Mouse (Mus musculus) midbrain, embryonic 12.5 days (tissue): ENCODE measurements around the gene Foxp4. TPM values are rescaled to one million over a fixed set of nuclear protein-coding genes. Genes with fewer than 3 reads are reported as not detected.

Source experiments
- ATAC-seq: fragments of 200-750 bp; cut with Nextera tagmentation; 2 replicates; pipeline ENCODE4 v1.8.0; 2017; ENCODE audit warnings: low read depth, moderate TSS enrichment, moderate library complexity; ENCODE audit not compliant: low FRiP score
- H3K27ac ChIP-seq: fragments of 300-500 bp; sonication (generic); replicated peaks from 2 replicates; pipeline ENCODE4 v1.5.1; 2016; ENCODE audit warnings: mild to moderate bottlenecking
- H3K27me3 ChIP-seq: fragments of 300-500 bp; sonication (generic); 2 replicates; pipeline ENCODE4 v1.6.1; 2016; ENCODE audit warnings: mild to moderate bottlenecking
- H3K36me3 ChIP-seq: fragments of 300-500 bp; sonication (generic); 2 replicates; pipeline ENCODE4 v1.6.1; 2016
- H3K4me1 ChIP-seq: fragments of 300-500 bp; sonication (generic); 2 replicates; pipeline ENCODE4 v1.6.1; 2016
- H3K4me2 ChIP-seq: fragments of 300-500 bp; sonication (generic); replicated peaks from 2 replicates; pipeline ENCODE4 v1.6.1; 2016; ENCODE audit warnings: mild to moderate bottlenecking, moderate library complexity
- H3K4me3 ChIP-seq: fragments of 300-500 bp; sonication (generic); 2 replicates; pipeline ENCODE4 v1.5.1; 2016; ENCODE audit warnings: mild to moderate bottlenecking
- H3K9ac ChIP-seq: fragments of 300-500 bp; sonication (generic); replicated peaks from 2 replicates; pipeline ENCODE4 v1.6.1; 2016; ENCODE audit warnings: mild to moderate bottlenecking, moderate library complexity
- H3K9me3 ChIP-seq: fragments of 300-500 bp; sonication (generic); 2 replicates; pipeline ENCODE4 v1.6.1; 2016; ENCODE audit warnings: mild to moderate bottlenecking
- WGBS: fragments of 180-500 bp; shearing (Covaris S2); methylation state at CpG from one replicate; pipeline ENCODE4 v1.1.7; 2016; 5-methylcytosine and 5-hydroxymethylcytosine counted together
- polyA plus RNA-seq: library from polyadenylated mRNA; unstranded; fragments of >200 nt; fragmentation: Nextera tagmentation; extraction: Ambion mirVana; gene quantifications from 2 replicates; pipeline ENCODE4 v1.2.1, GENCODE M21; 2016

The Foxp4 gene
- polyA plus RNA-seq, 1 experiment from 2014 or later: 34.5 TPM

GRCm38 (mm10) chr17:47821339-47821738 lies 103.1 kb downstream of the Foxp4 start:
- Histone ChIP-seq H3K27me3 (0 out of 2 replicates have a peak, but pooled peaks cover 3% of the 10 kb centered on the region), H3K4me2 (no peak overlapping the region), H3K4me3 (no peak overlapping the region), H3K27ac (no peak overlapping the region), H3K9ac (no peak overlapping the region), H3K36me3 (no peaks in the 10 kb centered on the region), H3K9me3 (no peaks in the 10 kb centered on the region), H3K4me1 (peaks cover 11% of the 10 kb centered on the region; the same call in 1 of the 2 replicates)
- 69% methylated on average over 8 of the region's 8 CpGs for WGBS
- ATAC-seq: no peak

DNA sequence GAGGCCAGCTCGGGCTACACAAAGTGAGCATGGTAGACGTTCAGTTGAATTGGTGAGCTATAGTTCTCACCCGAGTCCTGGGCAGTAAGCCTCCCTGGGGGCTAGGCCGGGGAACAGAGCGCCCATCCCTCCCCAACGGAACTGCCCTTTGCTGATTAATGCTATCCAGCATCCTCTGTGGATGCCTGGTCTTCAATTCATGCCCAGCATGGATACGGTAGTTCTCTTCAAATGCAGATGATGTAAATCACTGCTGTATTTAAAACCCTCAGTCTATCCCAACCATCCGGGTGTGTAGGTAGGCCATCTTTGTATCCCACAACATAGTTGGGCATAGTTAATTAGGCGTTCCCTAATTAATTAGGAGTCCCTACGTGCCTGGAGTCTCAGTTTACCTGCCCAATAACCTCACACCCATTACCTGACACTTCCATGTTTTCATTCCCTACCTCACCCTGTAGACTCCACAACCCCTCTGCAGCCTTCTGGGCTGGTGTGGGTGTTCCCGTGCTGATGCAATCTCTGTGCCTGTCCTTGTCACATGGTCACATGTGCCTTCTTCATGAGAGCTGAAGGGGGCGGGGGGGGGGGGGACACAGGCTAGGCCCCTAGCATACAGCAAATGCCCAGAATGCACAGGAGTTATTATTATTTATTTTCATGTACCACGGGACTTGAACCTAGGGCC lies 106.3 kb downstream of the Foxp4 start:
- 0 out of 2 replicates have a peak, but pooled peaks cover 3% of the 10 kb centered on the region for H3K27me3 ChIP-seq
- H3K4me1 ChIP-seq: peaks cover 22% of the 10 kb centered on the region; the same call in 1 of the 2 replicates
- no peak overlapping the region for H3K27ac ChIP-seq
- no peak overlapping the region for H3K4me2 ChIP-seq
- H3K9me3 ChIP-seq: no peaks in the 10 kb centered on the region
- no peaks in the 10 kb centered on the region for H3K36me3 ChIP-seq
- no peak overlapping the region for H3K4me3 ChIP-seq
- 80% methylated on average over 13 of the region's 13 CpGs for WGBS
- ATAC-seq: no peak
- H3K9ac ChIP-seq: no peak overlapping the region

Other genes starting within 250 kb of the Foxp4 start
- 337 and 352 TPM in 2 replicates for gene Tomm6, start 236.3 kb downstream of the Foxp4 start, polyA plus RNA-seq
- gene Frs3, start 235.6 kb downstream of the Foxp4 start, polyA plus RNA-seq: 18.8 and 19.4 TPM in 2 replicates
- 0.34 and 0.41 TPM in 2 replicates for gene Gm21981, start 230.2 kb downstream of the Foxp4 start, polyA plus RNA-seq
- gene Prickle4, start 229.9 kb downstream of the Foxp4 start, polyA plus RNA-seq: 0.57 and 1.3 TPM in 2 replicates
- not detected in 2 replicates for gene Pgc, start 197.8 kb downstream of the Foxp4 start, polyA plus RNA-seq
- gene Tfeb, start 187.6 kb downstream of the Foxp4 start, polyA plus RNA-seq: 3.0 and 3.1 TPM in 2 replicates
- gene Mdfi, start 90.0 kb downstream of the Foxp4 start, polyA plus RNA-seq: 7.6 and 11.7 TPM in 2 replicates
- gene 1700122O11Rik, start 113.6 kb upstream of the Foxp4 start, polyA plus RNA-seq: not detected in 2 replicates
- gene 1700067P10Rik, start 164.7 kb upstream of the Foxp4 start, polyA plus RNA-seq: not detected in 2 replicates
- 0.09 TPM in 1 of 2 replicates, not detected in the other for gene 9830107B12Rik, start 221.6 kb upstream of the Foxp4 start, polyA plus RNA-seq
- gene A530064D06Rik, start 242.6 kb upstream of the Foxp4 start, polyA plus RNA-seq: not detected in 2 replicates